ENCODE assay signal across 10 mouse cellular contexts in the genomic region with DNA sequence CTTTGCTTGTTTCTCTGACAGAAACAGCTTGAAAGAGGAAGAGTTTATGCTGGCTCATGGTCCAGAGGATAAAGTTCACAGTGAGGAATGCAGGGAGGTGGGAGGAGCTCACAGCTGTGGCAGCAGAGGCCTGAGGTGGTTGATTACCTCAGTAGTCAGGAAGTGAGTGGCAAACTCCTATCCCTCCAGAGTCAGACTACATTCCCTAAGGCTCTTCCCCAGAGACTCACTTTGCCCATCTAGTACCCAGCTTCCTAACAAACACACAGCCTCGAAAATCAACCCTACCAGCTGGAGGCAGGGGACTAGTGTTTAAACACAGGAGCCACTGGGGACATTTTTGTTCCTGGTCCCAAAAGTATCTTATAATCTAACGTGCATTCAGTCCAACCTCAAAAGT. TPM values are rescaled to one million over a fixed set of nuclear protein-coding genes. Genes with fewer than 3 reads are reported as not detected.
DNase-seq lines count a peak whose midpoint lies in the region; ATAC-seq and TF ChIP-seq lines count a peak whose summit lies in the region.
"Had no signal": no experiment of that assay in that cellular context is flagged by ENCODE, and none has a peak within 500 bp of the region (broad histone marks: within the 10 kb centered on the region; RNA-seq: fewer than 3 reads in every experiment).

No protein-coding gene starts in this region.

- no peak overlapping the region for H3K27ac ChIP-seq in hindbrain, embryonic 10.5 days
- H3K27ac ChIP-seq in hindbrain, embryonic 12.5 days = no peak overlapping the region
- peak overlapping the region; percentile 7; the same call in 1 of the 2 replicates for H3K27ac ChIP-seq in bone marrow, adult 2 months (ENCODE audit: control insufficient read depth, insufficient read depth, low read depth, low read length, poor library complexity)
- no peak overlapping the region for H3K27ac ChIP-seq in forebrain, embryonic 12.5 days

- H3K9me3 ChIP-seq in hindbrain, embryonic 10.5 days = no peaks in the 10 kb centered on the region
- H3K9me3 ChIP-seq in hindbrain, embryonic 12.5 days (replicated peaks) = no peaks in the 10 kb centered on the region
- no peaks in the 10 kb centered on the region for H3K9me3 ChIP-seq in forebrain, embryonic 12.5 days

- peak; percentile 13 for DNase-seq in hindbrain, embryonic 10.5 days (ENCODE audit: low spot score)
- DNase-seq in kidney, postnatal 10 days = peak; percentile 45
- DNase-seq in mesoderm, embryonic 11.5 days (ENCODE audit: low read depth, low spot score) = peak; percentile 18
- DNase-seq in gastrocnemius, adult 18-20 months (ENCODE audit: low spot score) = no peak
- no peak for DNase-seq in cerebellum, adult 18-20 months
- DNase-seq: layer of hippocampus, adult 9-11 months had no signal

- ATAC-seq in hindbrain, embryonic 12.5 days (ENCODE audit: low FRiP score) = no peak
- no peak for ATAC-seq in forebrain, embryonic 12.5 days (ENCODE audit: low FRiP score)

- WGBS in hindbrain, embryonic 10.5 days = 73% methylated on average over 2 of the region's 2 CpGs
- WGBS in hindbrain, embryonic 12.5 days = 71% methylated on average over 2 of the region's 2 CpGs
- 21% methylated on average over 2 of the region's 2 CpGs for WGBS in bone marrow, adult 2 months
- WGBS in forebrain, embryonic 12.5 days = 72% methylated on average over 2 of the region's 2 CpGs

- no peak for TF ChIP-seq POLR2A in bone marrow, adult 2 months (IDR thresholded peaks at IDR 0.05; ENCODE audit: borderline replicate concordance, control insufficient read depth, low read depth, low read length)

- H3K4me2 ChIP-seq in hindbrain, embryonic 12.5 days (replicated peaks) = no peak overlapping the region
- no peak overlapping the region for H3K4me2 ChIP-seq in forebrain, embryonic 12.5 days
- H3K4me2 ChIP-seq: heart, embryonic 11.5 days had no signal

- no peaks in the 10 kb centered on the region for H3K36me3 ChIP-seq in hindbrain, embryonic 10.5 days
- H3K36me3 ChIP-seq in hindbrain, embryonic 12.5 days = no peaks in the 10 kb centered on the region
- H3K36me3 ChIP-seq in forebrain, embryonic 12.5 days (replicated peaks) = no peaks in the 10 kb centered on the region

- H3K4me3 ChIP-seq in hindbrain, embryonic 10.5 days = no peak overlapping the region
- no peak overlapping the region for H3K4me3 ChIP-seq in hindbrain, embryonic 12.5 days
- no peak overlapping the region for H3K4me3 ChIP-seq in bone marrow, adult 2 months (replicated peaks; ENCODE audit: control insufficient read depth, low read depth, low read length)
- no peak overlapping the region for H3K4me3 ChIP-seq in forebrain, embryonic 12.5 days (replicated peaks)

- H3K27me3 ChIP-seq in hindbrain, embryonic 10.5 days (ENCODE audit: insufficient read depth, poor library complexity, severe bottlenecking) = peaks cover 3% of the 10 kb centered on the region; the same call in 1 of the 2 replicates
- H3K27me3 ChIP-seq in hindbrain, embryonic 12.5 days = 0 out of 2 replicates have a peak, but pooled peaks cover 3% of the 10 kb centered on the region
- peaks cover 4% of the 10 kb centered on the region for H3K27me3 ChIP-seq in forebrain, embryonic 12.5 days

- 0 out of 2 replicates have a peak, but pooled peaks cover 4% of the 10 kb centered on the region for H3K4me1 ChIP-seq in hindbrain, embryonic 10.5 days (replicated peaks)
- H3K4me1 ChIP-seq in hindbrain, embryonic 12.5 days = no peaks in the 10 kb centered on the region
- no peaks in the 10 kb centered on the region for H3K4me1 ChIP-seq in bone marrow, adult 2 months (ENCODE audit: control insufficient read depth, insufficient read depth, low read length)
- no peaks in the 10 kb centered on the region for H3K4me1 ChIP-seq in forebrain, embryonic 12.5 days

- no peak for TF ChIP-seq CTCF in bone marrow, adult 2 months (IDR thresholded peaks at IDR 0.05; ENCODE audit: control insufficient read depth, insufficient read depth, low read length)

- no peak overlapping the region for H3K9ac ChIP-seq in hindbrain, embryonic 12.5 days
- H3K9ac ChIP-seq in forebrain, embryonic 12.5 days = no peak overlapping the region

RNA-seq across cellular contexts. Expression of a gene that starts 7.5 kb away (rescaled TPM):
- 16.5 and 21.1 TPM in 2 replicates for polyA plus RNA-seq in hindbrain, embryonic 10.5 days (2016; fragmentation: Nextera tagmentation; extraction: Ambion mirVana)
- 37.2 and 40.5 TPM in 2 replicates for polyA plus RNA-seq in hindbrain, embryonic 12.5 days (2016; fragmentation: Nextera tagmentation; extraction: Ambion mirVana)
- 3.6 and 7.5 TPM in 2 replicates for polyA plus RNA-seq in bone marrow, adult 2 months (2011; ENCODE audit: insufficient read depth, insufficient read length, low replicate concordance, missing spikeins)
- 10 to 100 TPM; 13.2 to 13.8 TPM for total RNA-seq in gastrocnemius, adult 18-20 months (2021)
- polyA plus RNA-seq in forebrain, embryonic 12.5 days (2016; fragmentation: Nextera tagmentation; extraction: Ambion mirVana) = 38.0 and 38.9 TPM in 2 replicates

Comparison
In these comparisons a context has a peak if more than half of its experiments do, and no peak if none do; other contexts are left out.
1. DNase-seq: peak in hindbrain, embryonic 10.5 days (single experiment), kidney, postnatal 10 days (single experiment) and mesoderm, embryonic 11.5 days (single experiment); none in gastrocnemius, adult 18-20 months (single experiment) and cerebellum, adult 18-20 months (0 of 2).